Mouse (Mus musculus) stomach, embryonic 15.5 days (tissue): Measurements from ENCODE around the gene Mdga1. TPM values are rescaled to one million over a fixed set of nuclear protein-coding genes. Genes with fewer than 3 reads are reported as not detected.

Source experiments
- ATAC-seq: fragments of 200-750 bp; cut with Nextera tagmentation; 2 replicates; pipeline ENCODE4 v1.8.0; 2017; ENCODE audit warnings: low read depth, moderate number of reproducible peaks, moderate TSS enrichment; ENCODE audit not compliant: insufficient read depth, low FRiP score
- H3K27ac ChIP-seq: fragments of 300-500 bp; sonication (generic); 2 replicates; pipeline ENCODE4 v1.5.1; 2015; ENCODE audit warnings: mild to moderate bottlenecking, inconsistent platforms
- H3K27me3 ChIP-seq: fragments of 300-500 bp; sonication (generic); replicated peaks from 2 replicates; pipeline ENCODE4 v1.6.1; 2015; ENCODE audit warnings: inconsistent platforms
- H3K36me3 ChIP-seq: fragments of 300-500 bp; sonication (generic); 2 replicates; pipeline ENCODE4 v1.6.1; 2015; ENCODE audit warnings: inconsistent platforms
- H3K4me1 ChIP-seq: fragments of 300-500 bp; sonication (generic); 2 replicates; pipeline ENCODE4 v1.6.1; 2015; ENCODE audit warnings: inconsistent platforms
- H3K4me2 ChIP-seq: fragments of 300-500 bp; sonication (generic); 2 replicates; pipeline ENCODE4 v1.6.1; 2015; ENCODE audit warnings: mild to moderate bottlenecking, inconsistent platforms
- H3K4me3 ChIP-seq: fragments of 300-500 bp; sonication (generic); replicated peaks from 2 replicates; pipeline ENCODE4 v1.5.1; 2015; ENCODE audit warnings: inconsistent platforms
- H3K9ac ChIP-seq: fragments of 300-500 bp; sonication (generic); 2 replicates; pipeline ENCODE4 v1.6.1; 2015; ENCODE audit warnings: inconsistent platforms
- H3K9me3 ChIP-seq: fragments of 300-500 bp; sonication (generic); 2 replicates; pipeline ENCODE4 v1.6.1; 2016; ENCODE audit warnings: inconsistent platforms
- WGBS: fragments of 180-500 bp; shearing (Covaris S2); methylation state at CpG from one replicate; pipeline ENCODE4 v1.1.7; 2015; 5-methylcytosine and 5-hydroxymethylcytosine counted together
- polyA plus RNA-seq: library from polyadenylated mRNA; unstranded; fragments of >200 nt; fragmentation: Nextera tagmentation; extraction: Ambion mirVana; gene quantifications from 2 replicates; pipeline ENCODE4 v1.2.1, GENCODE M21; 2015

Mdga1 gene
- polyA plus RNA-seq, 1 experiment from 2014 or later, result 3.6 TPM

GRCm38 (mm10) chr17:29778021-29778420 lies 191.9 kb downstream of the Mdga1 start:
- Histone ChIP-seq H3K9ac (no peak overlapping the region), H3K36me3 (no peaks in the 10 kb centered on the region), H3K4me3 (no peak overlapping the region), H3K27ac (no peak overlapping the region), H3K27me3 (0 out of 2 replicates have a peak, but pooled peaks cover 3% of the 10 kb centered on the region), H3K9me3 (no peaks in the 10 kb centered on the region), H3K4me1 (no peaks in the 10 kb centered on the region), H3K4me2 (no peak overlapping the region)
- 80% methylated on average over 8 of the region's 8 CpGs for whole genome bisulfite sequencing
- ATAC-seq, result no peak

Other genes with a start within 250 kb of the Mdga1 start
- gene Zfand3, start 34.6 kb upstream of the Mdga1 start, polyA plus RNA-seq, result 44.8 and 49.4 TPM in 2 replicates